Mouse (Mus musculus) midbrain, embryonic 15.5 days (tissue): ENCODE results near the gene Telo2. TPM values are rescaled to one million over a fixed set of nuclear protein-coding genes. Genes with fewer than 3 reads are reported as not detected.

Source experiments
- ATAC-seq: fragments of 200-750 bp; cut with Nextera tagmentation; replicated peaks from 2 replicates; pipeline ENCODE4 v1.8.0; 2017; ENCODE audit warnings: moderate TSS enrichment
- H3K27ac ChIP-seq: fragments of 300-500 bp; sonication (generic); 2 replicates; pipeline ENCODE4 v1.5.1; 2015; ENCODE audit warnings: mild to moderate bottlenecking, inconsistent platforms
- H3K27me3 ChIP-seq: fragments of 300-500 bp; sonication (generic); replicated peaks from 2 replicates; pipeline ENCODE4 v1.6.1; 2015; ENCODE audit warnings: inconsistent platforms
- H3K36me3 ChIP-seq: fragments of 300-500 bp; sonication (generic); replicated peaks from 2 replicates; pipeline ENCODE4 v1.6.1; 2015; ENCODE audit warnings: inconsistent platforms
- H3K4me1 ChIP-seq: fragments of 300-500 bp; sonication (generic); 2 replicates; pipeline ENCODE4 v1.6.1; 2015; ENCODE audit warnings: inconsistent platforms
- H3K4me2 ChIP-seq: fragments of 300-500 bp; sonication (generic); 2 replicates; pipeline ENCODE4 v1.6.1; 2015; ENCODE audit warnings: inconsistent platforms, mild to moderate bottlenecking, moderate library complexity
- H3K4me3 ChIP-seq: fragments of 300-500 bp; sonication (generic); 2 replicates; pipeline ENCODE4 v1.5.1; 2015; ENCODE audit warnings: mild to moderate bottlenecking, inconsistent platforms
- H3K9ac ChIP-seq: fragments of 300-500 bp; sonication (generic); 2 replicates; pipeline ENCODE4 v1.6.1; 2015; ENCODE audit warnings: mild to moderate bottlenecking, inconsistent platforms
- H3K9me3 ChIP-seq: fragments of 300-500 bp; sonication (generic); 2 replicates; pipeline ENCODE4 v1.6.1; 2016; ENCODE audit warnings: inconsistent platforms
- WGBS: fragments of 180-500 bp; shearing (Covaris S2); methylation state at CpG from one replicate; pipeline ENCODE4 v1.1.7; 2015; ENCODE audit warnings: mixed read lengths; 5-methylcytosine and 5-hydroxymethylcytosine counted together
- polyA plus RNA-seq: library from polyadenylated mRNA; unstranded; fragments of >200 nt; fragmentation: Nextera tagmentation; extraction: Ambion mirVana; gene quantifications from 2 replicates; pipeline ENCODE4 v1.2.1, GENCODE M21; 2015

Telo2 gene
- polyA plus RNA-seq, 1 experiment from 2014 or later = 67.0 TPM

GRCm38 (mm10) chr17:25096221-25096620 lies 19.5 kb downstream of the Telo2 start:
- Histone ChIP-seq H3K27me3 (no peaks in the 10 kb centered on the region), H3K4me3 (no peak overlapping the region), H3K4me2 (no peak overlapping the region), H3K9me3 (no peaks in the 10 kb centered on the region), H3K4me1 (no peaks in the 10 kb centered on the region), H3K27ac (no peak overlapping the region), H3K9ac (no peak overlapping the region), H3K36me3 (peaks cover 29% of the 10 kb centered on the region; the same call in 1 of the 2 replicates)
- WGBS = 90% methylated on average over 2 of the region's 2 CpGs
- ATAC-seq = no peak

GRCm38 (mm10) chr17:25090450-25090849 lies 25.3 kb downstream of the Telo2 start:
- H3K4me2 ChIP-seq = no peak overlapping the region
- H3K27me3 ChIP-seq = no peaks in the 10 kb centered on the region
- H3K9me3 ChIP-seq = no peaks in the 10 kb centered on the region
- H3K4me1 ChIP-seq = no peaks in the 10 kb centered on the region
- no peak overlapping the region for H3K4me3 ChIP-seq
- H3K27ac ChIP-seq = no peak overlapping the region
- 0 out of 2 replicates have a peak, but pooled peaks cover 7% of the 10 kb centered on the region for H3K36me3 ChIP-seq
- no peak for ATAC-seq
- H3K9ac ChIP-seq = no peak overlapping the region
- 94% methylated on average over 10 of the region's 10 CpGs for WGBS

GRCm38 (mm10) chr17:25089158-25089557 lies 26.6 kb downstream of the Telo2 start:
- H3K4me3 ChIP-seq = no peak overlapping the region
- H3K9me3 ChIP-seq = no peaks in the 10 kb centered on the region
- H3K36me3 ChIP-seq = 0 out of 2 replicates have a peak, but pooled peaks cover 7% of the 10 kb centered on the region
- no peak for ATAC-seq
- H3K27me3 ChIP-seq = no peaks in the 10 kb centered on the region
- H3K4me2 ChIP-seq = no peak overlapping the region
- 94% methylated on average over 10 of the region's 10 CpGs for WGBS
- H3K9ac ChIP-seq = no peak overlapping the region
- H3K4me1 ChIP-seq = no peaks in the 10 kb centered on the region
- no peak overlapping the region for H3K27ac ChIP-seq

GRCm38 (mm10) chr17:25086724-25087123 lies 29.0 kb downstream of the Telo2 start:
- H3K27me3 ChIP-seq = no peaks in the 10 kb centered on the region
- no peaks in the 10 kb centered on the region for H3K36me3 ChIP-seq
- H3K4me3 ChIP-seq = no peak overlapping the region
- no peak overlapping the region for H3K4me2 ChIP-seq
- H3K27ac ChIP-seq = no peak overlapping the region
- no peaks in the 10 kb centered on the region for H3K4me1 ChIP-seq
- H3K9ac ChIP-seq = no peak overlapping the region
- ATAC-seq = no peak
- no peaks in the 10 kb centered on the region for H3K9me3 ChIP-seq
- 95% methylated on average over 7 of the region's 7 CpGs for WGBS

GRCm38 (mm10) chr17:25084835-25085385 lies 30.9 kb downstream of the Telo2 start:
- H3K9ac ChIP-seq = no peak overlapping the region
- H3K9me3 ChIP-seq = no peaks in the 10 kb centered on the region
- H3K27me3 ChIP-seq = no peaks in the 10 kb centered on the region
- H3K4me1 ChIP-seq = no peaks in the 10 kb centered on the region
- no peak overlapping the region for H3K4me3 ChIP-seq
- no peaks in the 10 kb centered on the region for H3K36me3 ChIP-seq
- H3K4me2 ChIP-seq = no peak overlapping the region
- H3K27ac ChIP-seq = no peak overlapping the region
- no peak for ATAC-seq
- WGBS = 80% methylated on average over 13 of the region's 13 CpGs

GRCm38 (mm10) chr17:25083444-25083931 lies 32.3 kb downstream of the Telo2 start, which contains the start of gene Tmem204:
Tmem204 (minus strand) TSS chr17:25083591.
- H3K27me3 ChIP-seq = no peaks in the 10 kb centered on the region
- ATAC-seq = no peak
- H3K9ac ChIP-seq = no peak within 1 kb of the TSS
- H3K4me3 ChIP-seq = no peak within 1 kb of the TSS
- 71% methylated on average over 7 of the region's 7 CpGs for WGBS
- H3K4me2 ChIP-seq = no peak within 1 kb of the TSS
- H3K4me1 ChIP-seq = no peaks in the 10 kb centered on the region
- H3K36me3 ChIP-seq = no peaks in the 10 kb centered on the region
- no peaks in the 10 kb centered on the region for H3K9me3 ChIP-seq
- no peak within 1 kb of the TSS; the same call in 1 of the 2 replicates for H3K27ac ChIP-seq

- Histone ChIP-seq H3K36me3 (no peaks in the 10 kb centered on the region), H3K9ac (no peak overlapping the region), H3K4me1 (no peaks in the 10 kb centered on the region), H3K4me2 (no peak overlapping the region), H3K27ac (no peak overlapping the region), H3K27me3 (no peaks in the 10 kb centered on the region), H3K9me3 (no peaks in the 10 kb centered on the region), H3K4me3 (no peak overlapping the region)
- ATAC-seq = no peak
- WGBS = 78% methylated on average over 3 of the region's 3 CpGs
Measured at GRCm38 (mm10) chr17:25082887-25083286, 32.9 kb downstream of the Telo2 start.

GRCm38 (mm10) chr17:25082081-25082847 lies 33.5 kb downstream of the Telo2 start:
- Histone ChIP-seq H3K4me2 (no peak overlapping the region), H3K9me3 (no peaks in the 10 kb centered on the region), H3K36me3 (no peaks in the 10 kb centered on the region), H3K4me1 (no peaks in the 10 kb centered on the region), H3K9ac (no peak overlapping the region), H3K27me3 (no peaks in the 10 kb centered on the region), H3K4me3 (no peak overlapping the region), H3K27ac (0 out of 2 replicates have a peak overlapping the region, but pooled peaks have one; percentile 1)
- WGBS = 85% methylated on average over 14 of the region's 14 CpGs
- ATAC-seq = no peak

- 79% methylated on average over 11 of the region's 11 CpGs for WGBS
- Histone ChIP-seq H3K4me1 (no peaks in the 10 kb centered on the region), H3K4me2 (no peak overlapping the region), H3K27ac (0 out of 2 replicates have a peak overlapping the region, but pooled peaks have one; percentile 29), H3K4me3 (peak overlapping the region; percentile 19), H3K36me3 (no peaks in the 10 kb centered on the region), H3K9me3 (no peaks in the 10 kb centered on the region), H3K9ac (no peak overlapping the region), H3K27me3 (no peaks in the 10 kb centered on the region)
- no peak for ATAC-seq
Measured at GRCm38 (mm10) chr17:25080960-25081381, 34.8 kb downstream of the Telo2 start.

GRCm38 (mm10) chr17:25080210-25080609 lies 35.6 kb downstream of the Telo2 start:
- WGBS = 87% methylated on average over 13 of the region's 13 CpGs
- Histone ChIP-seq H3K4me2 (no peak overlapping the region), H3K27me3 (no peaks in the 10 kb centered on the region), H3K9ac (no peak overlapping the region), H3K27ac (no peak overlapping the region), H3K36me3 (no peaks in the 10 kb centered on the region), H3K4me3 (peak overlapping the region; percentile 19), H3K9me3 (no peaks in the 10 kb centered on the region), H3K4me1 (no peaks in the 10 kb centered on the region)
- no peak for ATAC-seq

- no peak overlapping the region for H3K4me2 ChIP-seq
- 0 out of 2 replicates have a peak overlapping the region, but pooled peaks have one; percentile 25 for H3K27ac ChIP-seq
Measured at GRCm38 (mm10) chr17:25077771-25078372, 37.9 kb downstream of the Telo2 start.

GRCm38 (mm10) chr17:25076906-25077305 lies 38.9 kb downstream of the Telo2 start:
- Histone ChIP-seq H3K27ac (no peak overlapping the region), H3K9me3 (no peaks in the 10 kb centered on the region)
- ATAC-seq = no peak

More at GRCm38 (mm10) chr17:25077771-25078372, 37.9 kb downstream of the Telo2 start:
- Histone ChIP-seq H3K4me3 (no peak overlapping the region), H3K9me3 (no peaks in the 10 kb centered on the region), H3K9ac (no peak overlapping the region), H3K27me3 (no peaks in the 10 kb centered on the region), H3K36me3 (no peaks in the 10 kb centered on the region), H3K4me1 (no peaks in the 10 kb centered on the region)
- no peak for ATAC-seq
- WGBS = 68% methylated on average over 13 of the region's 13 CpGs

More at GRCm38 (mm10) chr17:25076906-25077305, 38.9 kb downstream of the Telo2 start:
- Histone ChIP-seq H3K9ac (no peak overlapping the region), H3K4me3 (no peak overlapping the region), H3K4me1 (no peaks in the 10 kb centered on the region), H3K4me2 (no peak overlapping the region), H3K36me3 (no peaks in the 10 kb centered on the region), H3K27me3 (no peaks in the 10 kb centered on the region)
- WGBS = 92% methylated on average over 4 of the region's 4 CpGs
